Mouse (Mus musculus) urinary bladder, postnatal 25 days (tissue): ENCODE measurements around the gene Impg2.

ENCODE experiments used
- DNase-seq: peaks from one replicate; pipeline ENCODE4 v3.0.0; 2022; ENCODE audit warnings: low spot score

The Impg2 gene

GRCm38 (mm10) chr16:56298836-56299235, 94.7 kb downstream of the Impg2 start:
- DNase-seq: no peak

- no peak for DNase-seq
Observed at GRCm38 (mm10) chr16:56302996-56303395, 98.9 kb downstream of the Impg2 start.

- DNase-seq: no peak
Observed at GRCm38 (mm10) chr16:56304167-56304566, 100.1 kb downstream of the Impg2 start.

GRCm38 (mm10) chr16:56307575-56307974, 103.5 kb downstream of the Impg2 start:
- DNase-seq: no peak

- DNase-seq: peak; percentile 4
Observed at GRCm38 (mm10) chr16:56311291-56311690, 107.2 kb downstream of the Impg2 start.
